Mouse (Mus musculus) embryonic fibroblast, embryonic 13.5 days (primary cell): ENCODE measurements around the gene Gpd1.

Experiments
- CTCF ChIP-seq: IDR thresholded peaks from 2 replicates; pipeline ENCODE4 v1.5.1; 2011; ENCODE audit warnings: mild to moderate bottlenecking, control low read depth, low read length, moderate library complexity, borderline replicate concordance; ENCODE audit not compliant: insufficient read depth
- POLR2A ChIP-seq: IDR thresholded peaks from 2 replicates; pipeline ENCODE4 v1.6.1; 2011; ENCODE audit warnings: low read depth, mild to moderate bottlenecking, control low read depth, low read length, moderate library complexity

- no peak for TF ChIP-seq CTCF
- no peak for TF ChIP-seq POLR2A
Measured at GRCm38 (mm10) chr15:99740229-99740628, 22.9 kb downstream of the Gpd1 start.
